ENCODE assay signal across 9 mouse cellular contexts in genomic region chr15:82255944-82256383, GRCm38 (mm10). TPM values are rescaled to one million over a fixed set of nuclear protein-coding genes. Genes with fewer than 3 reads are reported as not detected.
DNase-seq lines count a peak whose midpoint lies in the region; ATAC-seq lines count a peak whose summit lies in the region.
"Had no signal": no experiment of that assay in that cellular context is flagged by ENCODE, and none has a peak within 500 bp of the region (broad histone marks: within the 10 kb centered on the region; RNA-seq: fewer than 3 reads in every experiment).

No protein-coding gene starts in this region.

- peak; percentile 95 for ATAC-seq in hindbrain, embryonic 16.5 days
- ATAC-seq in midbrain, embryonic 12.5 days (ENCODE audit: low FRiP score, low read depth) = peak; percentile 85

- peak overlapping the region; percentile 74 for H3K9ac ChIP-seq in hindbrain, embryonic 16.5 days (ENCODE audit: low read depth, low read length)
- H3K9ac ChIP-seq in midbrain, embryonic 12.5 days (replicated peaks) = peak overlapping the region; percentile 43
- H3K9ac ChIP-seq: liver, embryonic 15.5 days had no signal

- no peaks in the 10 kb centered on the region for H3K36me3 ChIP-seq in hindbrain, embryonic 16.5 days (ENCODE audit: control insufficient read depth, insufficient read depth, low read length)
- no peaks in the 10 kb centered on the region for H3K36me3 ChIP-seq in midbrain, embryonic 12.5 days
- H3K36me3 ChIP-seq: liver, embryonic 15.5 days had no signal

- peaks cover 22% of the 10 kb centered on the region for H3K4me1 ChIP-seq in hindbrain, embryonic 16.5 days (ENCODE audit: control insufficient read depth, insufficient read depth, low read depth, low read length)
- H3K4me1 ChIP-seq in midbrain, embryonic 12.5 days = peaks cover 29% of the 10 kb centered on the region
- H3K4me1 ChIP-seq: liver, embryonic 15.5 days had no signal

- H3K4me3 ChIP-seq in hindbrain, embryonic 16.5 days (ENCODE audit: low read length) = peak overlapping the region; percentile 58
- H3K4me3 ChIP-seq in midbrain, embryonic 12.5 days = peak overlapping the region; percentile 43
- H3K4me3 ChIP-seq: liver, embryonic 15.5 days had no signal

- H3K4me2 ChIP-seq in hindbrain, embryonic 16.5 days (ENCODE audit: low read length) = peak overlapping the region; percentile 59
- peak overlapping the region; percentile 54 for H3K4me2 ChIP-seq in midbrain, embryonic 12.5 days (replicated peaks)
- H3K4me2 ChIP-seq: liver, embryonic 15.5 days had no signal

- peak overlapping the region; percentile 90 for H3K27ac ChIP-seq in hindbrain, embryonic 16.5 days (ENCODE audit: low read depth, low read length)
- peak overlapping the region; percentile 79 for H3K27ac ChIP-seq in midbrain, embryonic 12.5 days (replicated peaks)
- H3K27ac ChIP-seq: liver, embryonic 15.5 days had no signal

- H3K9me3 ChIP-seq in hindbrain, embryonic 16.5 days (ENCODE audit: control insufficient read depth, low read length) = no peaks in the 10 kb centered on the region
- no peaks in the 10 kb centered on the region for H3K9me3 ChIP-seq in midbrain, embryonic 12.5 days

- 7% methylated on average over 10 of the region's 10 CpGs for WGBS in hindbrain, embryonic 16.5 days
- 9% methylated on average over 10 of the region's 10 CpGs for WGBS in midbrain, embryonic 12.5 days

- intact Hi-C loops in heart, postnatal 14 days (cut with DNase I) = no loop called here

- peak; percentile 69 for DNase-seq in cerebellum, adult 11 months
- DNase-seq in embryo, embryonic 11 days = peak; percentile 70
- no peak for DNase-seq in gastrocnemius, postnatal 10 days
- no peak for DNase-seq in lung, postnatal 4 days
- no peak for DNase-seq in testis, postnatal 14 days (ENCODE audit: low spot score)
- no peak for DNase-seq in heart, postnatal 14 days

- H3K27me3 ChIP-seq in hindbrain, embryonic 16.5 days (replicated peaks; ENCODE audit: control insufficient read depth, insufficient read depth, low read length) = no peaks in the 10 kb centered on the region
- H3K27me3 ChIP-seq in midbrain, embryonic 12.5 days = peaks cover 15% of the 10 kb centered on the region; the same call in 1 of the 2 replicates

RNA-seq across cellular contexts. Expression of gene 1500009C09Rik, which starts 3.8 kb away (rescaled TPM):
- polyA plus RNA-seq in hindbrain, embryonic 16.5 days (2015; fragmentation: Nextera tagmentation; extraction: Ambion mirVana) = 16.7 and 20.3 TPM in 2 replicates
- polyA plus RNA-seq in midbrain, embryonic 12.5 days (2016; fragmentation: Nextera tagmentation; extraction: Ambion mirVana) = 2.6 and 3.3 TPM in 2 replicates
- not detected for total RNA-seq in gastrocnemius, postnatal 10 days (2021)
- total RNA-seq in heart, postnatal 14 days (2021) = not detected
- polyA plus RNA-seq: liver, embryonic 15.5 days had no signal

RNA-seq across cellular contexts. Expression of gene Cenpm, which starts 11.4 kb away (rescaled TPM):
- polyA plus RNA-seq in hindbrain, embryonic 16.5 days (2015; fragmentation: Nextera tagmentation; extraction: Ambion mirVana) = 20.0 and 24.0 TPM in 2 replicates
- 60.1 and 61.9 TPM in 2 replicates for polyA plus RNA-seq in midbrain, embryonic 12.5 days (2016; fragmentation: Nextera tagmentation; extraction: Ambion mirVana)
- 1 to 10 TPM; 4.2 to 7.0 TPM for total RNA-seq in gastrocnemius, postnatal 10 days (2021)
- 1 to 10 TPM; 1.9 to 3.2 TPM for total RNA-seq in heart, postnatal 14 days (2021)

RNA-seq across cellular contexts. Expression of gene Sept3, which starts 18.7 kb away (rescaled TPM):
- 321 and 348 TPM in 2 replicates for polyA plus RNA-seq in hindbrain, embryonic 16.5 days (2015; fragmentation: Nextera tagmentation; extraction: Ambion mirVana)
- polyA plus RNA-seq in midbrain, embryonic 12.5 days (2016; fragmentation: Nextera tagmentation; extraction: Ambion mirVana) = 237 and 291 TPM in 2 replicates
- 1 to 10 TPM; 1.2 to 2.0 TPM for total RNA-seq in gastrocnemius, postnatal 10 days (2021)
- under 1 TPM; 0.17 to 0.24 TPM for total RNA-seq in heart, postnatal 14 days (2021)

RNA-seq across cellular contexts. Expression of gene Tnfrsf13c, which starts 31.8 kb away (rescaled TPM):
- 0.10 and 0.31 TPM in 2 replicates for polyA plus RNA-seq in hindbrain, embryonic 16.5 days (2015; fragmentation: Nextera tagmentation; extraction: Ambion mirVana)
- 0.37 TPM in 1 of 2 replicates, not detected in the other for polyA plus RNA-seq in midbrain, embryonic 12.5 days (2016; fragmentation: Nextera tagmentation; extraction: Ambion mirVana)
- total RNA-seq in gastrocnemius, postnatal 10 days (2021) = under 1 TPM; 0.45 to 0.52 TPM
- total RNA-seq in heart, postnatal 14 days (2021) = under 1 TPM; 0.24 TPM

RNA-seq across cellular contexts. Expression of gene Wbp2nl, which starts 42.8 kb away (rescaled TPM):
- 0.10 TPM in 1 of 2 replicates, not detected in the other for polyA plus RNA-seq in hindbrain, embryonic 16.5 days (2015; fragmentation: Nextera tagmentation; extraction: Ambion mirVana)
- 0.13 TPM in 1 of 2 replicates, not detected in the other for polyA plus RNA-seq in midbrain, embryonic 12.5 days (2016; fragmentation: Nextera tagmentation; extraction: Ambion mirVana)
- total RNA-seq in gastrocnemius, postnatal 10 days (2021) = not detected
- not detected for total RNA-seq in heart, postnatal 14 days (2021)

Comparison
In these comparisons a context has a peak if more than half of its experiments do, and no peak if none do; other contexts are left out.
1. DNase-seq: peak in cerebellum, adult 11 months (single experiment) and embryo, embryonic 11 days (single experiment); none in gastrocnemius, postnatal 10 days (single experiment), lung, postnatal 4 days (0 of 2), testis, postnatal 14 days (single experiment) and heart, postnatal 14 days (0 of 2).